Mouse (Mus musculus) central nervous system, embryonic 14 days (tissue): Measurements from ENCODE around the gene Wdr45. TPM values are rescaled to one million over a fixed set of nuclear protein-coding genes. Genes with fewer than 3 reads are reported as not detected.

ENCODE experiments used
- polyA plus RNA-seq: library from polyadenylated mRNA; depleted of rRNA; stranded (reverse); fragments of >200 nt; gene quantifications from 2 replicates; pipeline ENCODE4 v1.2.3, GENCODE M21; 2012; rRNA removed

Wdr45 gene
- 47.9 and 48.4 TPM in 2 replicates for polyA plus RNA-seq

DNA sequence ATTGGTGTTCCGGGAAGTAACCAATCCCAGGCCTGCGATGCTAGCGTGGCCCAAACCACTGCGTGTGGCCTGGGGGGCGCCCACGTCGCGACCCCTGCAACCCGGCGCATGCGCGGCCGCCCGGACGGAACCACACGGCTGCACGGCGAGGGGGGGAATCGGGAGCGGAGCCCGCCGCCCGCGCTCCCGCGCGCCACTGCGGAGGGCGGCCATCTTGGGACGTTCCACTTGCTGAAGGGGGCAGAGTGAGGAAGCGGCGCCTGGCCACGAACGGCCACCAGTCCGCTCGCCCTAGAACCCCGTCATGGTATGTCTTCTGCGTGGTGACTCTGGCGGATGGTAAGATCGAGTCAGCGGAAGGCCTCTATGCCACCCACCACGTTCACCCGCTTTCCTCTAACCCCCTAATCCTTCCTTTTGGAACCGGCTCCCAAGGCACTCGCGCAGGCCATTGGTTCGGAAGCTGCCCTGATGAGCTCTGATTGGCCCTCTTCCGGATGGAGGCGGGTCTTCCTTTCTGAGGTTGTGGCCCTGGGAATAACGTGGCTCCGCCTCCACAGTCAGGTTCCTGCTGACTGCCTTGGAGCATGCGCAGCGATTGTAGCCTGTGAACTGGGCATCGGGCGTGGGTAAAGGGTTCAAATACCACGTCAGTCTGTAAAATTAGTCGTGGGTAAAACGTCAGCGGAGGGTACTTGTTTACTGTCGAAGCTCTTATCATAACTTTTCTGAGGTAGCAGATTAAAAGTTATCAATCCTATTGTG, at the start of gene Wdr45:
Gene Wdr45, plus strand, starts transcription at position 199 of the 765 bp plus-strand sequence.

DNA sequence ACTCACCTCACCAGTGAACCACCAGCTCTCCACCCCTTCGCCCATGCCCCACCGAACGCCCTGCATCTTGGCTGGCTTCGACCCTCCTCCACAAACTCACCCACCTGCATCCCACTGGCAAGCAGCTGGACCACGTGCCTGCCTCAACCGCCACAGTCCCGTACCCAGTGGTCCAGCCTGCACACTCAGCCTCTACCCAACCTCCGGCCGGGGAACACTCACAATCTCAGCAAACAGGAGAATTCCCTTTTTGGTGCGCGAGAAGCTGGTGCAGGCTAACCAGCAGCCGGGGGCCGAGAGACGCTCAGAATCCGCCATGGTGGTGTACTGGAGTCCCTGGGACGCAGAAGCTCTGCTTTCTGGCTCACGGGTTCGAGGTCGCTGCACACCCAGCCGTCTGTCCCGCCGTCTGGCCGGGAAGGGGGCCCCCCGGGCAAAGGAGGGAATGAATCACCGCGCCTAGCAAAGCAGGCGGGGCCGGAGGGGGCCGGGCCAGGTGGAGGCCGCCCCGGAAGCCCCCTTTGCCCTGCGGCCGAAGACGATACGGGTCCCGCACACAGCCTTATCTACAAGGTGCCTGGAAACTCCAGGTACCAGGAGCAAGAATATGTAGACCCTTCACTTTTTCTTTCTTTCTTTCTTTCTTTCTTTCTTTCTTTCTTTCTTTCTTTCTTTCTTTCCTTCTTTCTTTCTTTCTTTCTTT, 43.1 kb upstream of the Wdr45 start, which contains the start of gene Plp2:
Gene Plp2, minus strand, starts transcription at position 470 of the 703 bp plus-strand sequence.

GRCm38 (mm10) chrX:7680864-7681263, 33.3 kb upstream of the Wdr45 start, which contains the start of gene Magix:
Gene Magix, minus strand, starts transcription at chrX:7681251.

GRCm38 (mm10) chrX:7696954-7697381, 17.2 kb upstream of the Wdr45 start, which contains the start of gene Gpkow:
Gene Gpkow, plus strand, starts transcription at chrX:7697131.

DNA sequence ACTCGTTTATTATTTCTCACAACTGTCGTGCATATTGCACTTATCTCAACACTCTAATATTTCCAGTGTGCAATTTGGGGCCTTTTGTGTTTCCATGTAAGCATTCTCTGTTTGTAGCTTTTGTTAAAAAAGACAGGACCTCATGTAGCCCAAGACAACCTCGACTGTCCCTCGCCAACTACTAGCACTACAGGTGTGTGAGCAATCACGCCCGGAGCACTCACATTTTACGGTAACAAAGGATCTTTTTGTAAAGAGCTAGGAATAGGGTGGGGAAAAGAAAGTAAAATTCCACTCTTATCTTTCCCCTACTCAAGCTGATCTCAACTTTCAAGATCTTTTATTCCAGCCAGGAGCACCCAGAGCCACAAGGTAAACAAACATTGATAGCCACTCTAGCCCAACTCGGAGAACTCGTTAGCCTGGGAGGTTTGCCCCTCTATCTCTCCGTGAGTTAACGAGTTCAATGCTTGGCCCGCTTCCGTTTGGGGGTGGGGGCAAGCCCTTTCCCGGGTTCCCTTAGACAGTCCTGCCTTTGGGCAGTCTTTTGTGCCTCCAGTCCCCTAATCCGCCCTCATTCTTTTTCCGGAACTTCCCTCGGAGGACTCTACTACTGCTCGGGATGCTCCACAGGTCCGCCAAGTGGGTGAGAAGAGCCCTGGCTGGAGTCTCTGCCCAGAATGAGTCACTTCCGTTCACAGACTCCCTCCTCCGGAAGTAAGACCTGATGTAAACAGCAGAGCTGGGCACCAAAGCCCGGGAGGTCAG, 7.6 kb downstream of the Wdr45 start, which contains the start of gene Gm45208:
Gene Gm45208, plus strand, starts transcription at position 732 of the 768 bp plus-strand sequence.

DNA sequence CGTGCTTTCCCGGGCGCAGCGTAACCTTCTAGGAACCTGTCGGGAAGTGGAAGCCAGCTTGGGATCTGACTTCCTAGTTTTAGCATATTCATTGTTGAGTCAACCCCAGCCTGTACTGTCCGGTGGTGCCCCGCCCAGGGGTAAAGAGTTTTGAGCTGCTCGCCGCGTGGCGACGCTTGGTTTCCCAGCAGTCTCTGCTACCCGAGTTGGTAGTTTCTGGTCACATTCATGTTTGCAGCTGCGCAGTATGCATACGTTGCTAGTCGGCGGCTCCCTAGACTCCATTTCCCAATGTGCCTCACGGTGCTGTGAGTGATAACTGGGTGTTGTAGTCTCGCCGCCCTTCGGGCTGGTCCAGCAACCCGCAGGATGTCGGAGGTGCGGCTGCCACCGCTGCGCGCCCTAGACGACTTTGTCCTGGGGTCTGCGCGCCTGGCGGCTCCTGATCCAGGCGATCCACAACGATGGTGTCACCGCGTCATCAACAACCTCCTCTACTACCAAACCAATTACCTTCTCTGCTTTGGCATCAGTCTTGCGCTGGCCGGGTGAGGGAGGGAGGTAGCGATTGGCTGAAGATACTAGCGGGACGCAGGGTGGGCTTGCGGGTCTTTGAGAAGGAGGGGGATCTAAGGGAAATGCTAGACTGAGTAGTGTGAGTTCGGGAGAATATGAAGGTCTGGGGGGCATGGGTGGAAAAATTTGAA, 14.2 kb downstream of the Wdr45 start, which contains the start of gene Praf2:
Gene Praf2, plus strand, starts transcription at position 225 of the 707 bp plus-strand sequence.

GRCm38 (mm10) chrX:7750432-7751116, 36.4 kb downstream of the Wdr45 start, which contains the start of gene Ccdc120:
Gene Ccdc120, minus strand, starts transcription at chrX:7750905.

DNA sequence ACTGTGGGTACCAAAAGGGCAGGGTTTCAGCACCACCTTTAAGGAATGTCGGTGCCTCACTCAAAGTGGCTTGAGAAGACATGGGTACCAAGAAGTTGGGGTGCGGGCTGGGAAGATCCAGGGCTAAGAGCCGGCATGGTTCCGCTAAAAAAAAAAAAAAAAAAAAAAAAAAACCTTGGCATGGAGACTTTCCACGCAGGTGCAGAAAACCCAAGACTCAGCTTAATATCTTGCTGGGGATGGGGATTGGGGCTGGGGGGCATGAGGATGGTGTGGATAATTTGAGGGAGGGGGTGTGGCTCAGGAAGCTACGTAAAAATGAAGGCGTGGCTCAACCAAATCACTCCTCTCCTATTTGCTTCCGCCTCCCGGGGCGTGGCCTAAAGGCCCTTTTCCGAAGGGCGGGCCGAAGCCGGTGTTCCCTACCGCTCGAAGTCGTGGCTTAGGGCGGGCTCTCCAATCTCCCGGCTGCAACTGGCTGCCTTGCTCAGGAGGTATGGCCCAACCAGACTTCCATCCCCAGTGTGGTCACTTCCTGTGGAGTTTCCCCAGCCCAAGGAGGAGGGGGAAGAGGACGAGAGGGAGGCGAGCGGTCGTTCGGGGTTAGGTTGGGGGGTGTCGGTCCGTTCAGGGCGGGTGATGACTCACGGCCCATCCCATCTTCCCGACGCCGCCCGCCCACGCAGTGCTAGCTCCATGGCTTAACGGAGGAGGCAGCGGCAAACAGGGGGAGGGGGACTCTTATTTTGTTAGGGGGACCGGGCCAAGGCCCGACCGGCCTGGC, 48.2 kb downstream of the Wdr45 start, which contains the start of gene Tfe3:
Gene Tfe3, plus strand, starts transcription at position 424 of the 784 bp plus-strand sequence.

Other genes starting within 250 kb of the Wdr45 start
- gene Foxp3, start 140.7 kb upstream of the Wdr45 start, polyA plus RNA-seq: 0.05 and 0.10 TPM in 2 replicates
- gene Ppp1r3f, start 140.1 kb upstream of the Wdr45 start, polyA plus RNA-seq: 8.5 and 9.5 TPM in 2 replicates
- gene Ccdc22, start 108.8 kb upstream of the Wdr45 start, polyA plus RNA-seq: 31.5 and 35.4 TPM in 2 replicates
- gene Cacna1f, start 107.2 kb upstream of the Wdr45 start, polyA plus RNA-seq: 0.18 and 0.19 TPM in 2 replicates
- 161 and 177 TPM in 2 replicates for gene Syp, start 75.9 kb upstream of the Wdr45 start, polyA plus RNA-seq
- 3.5 and 6.4 TPM in 2 replicates for gene Prickle3, start 57.1 kb upstream of the Wdr45 start, polyA plus RNA-seq
- 46.2 and 64.5 TPM in 2 replicates for gene Plp2, start 42.9 kb upstream of the Wdr45 start, polyA plus RNA-seq
- 0.20 and 0.29 TPM in 2 replicates for gene Magix, start 33.1 kb upstream of the Wdr45 start, polyA plus RNA-seq
- gene Gpkow, start 17.2 kb upstream of the Wdr45 start, polyA plus RNA-seq: 29.7 and 33.7 TPM in 2 replicates
- 0.57 and 0.83 TPM in 2 replicates for gene Gm45208, start 7.9 kb downstream of the Wdr45 start, polyA plus RNA-seq
- gene Praf2, start 14.1 kb downstream of the Wdr45 start, polyA plus RNA-seq: 99.6 and 106 TPM in 2 replicates
- gene Ccdc120, start 36.6 kb downstream of the Wdr45 start, polyA plus RNA-seq: 60.1 and 61.7 TPM in 2 replicates
- 17.1 and 19.2 TPM in 2 replicates for gene Tfe3, start 48.2 kb downstream of the Wdr45 start, polyA plus RNA-seq
- gene Gripap1, start 75.4 kb downstream of the Wdr45 start, polyA plus RNA-seq: 93.9 and 102 TPM in 2 replicates
- 4.7 and 5.3 TPM in 2 replicates for gene Kcnd1, start 108.0 kb downstream of the Wdr45 start, polyA plus RNA-seq
- gene Otud5, start 127.0 kb downstream of the Wdr45 start, polyA plus RNA-seq: 59.6 and 60.4 TPM in 2 replicates
- gene Pim2, start 163.9 kb downstream of the Wdr45 start, polyA plus RNA-seq: 19.7 and 20.8 TPM in 2 replicates
- 41.6 and 47.2 TPM in 2 replicates for gene Slc35a2, start 169.7 kb downstream of the Wdr45 start, polyA plus RNA-seq
- 217 and 234 TPM in 2 replicates for gene Pqbp1, start 184.9 kb downstream of the Wdr45 start, polyA plus RNA-seq
- 55.3 and 58.3 TPM in 2 replicates for gene Timm17b, start 185.0 kb downstream of the Wdr45 start, polyA plus RNA-seq
- not detected in 2 replicates for gene Gm10491, start 193.5 kb downstream of the Wdr45 start, polyA plus RNA-seq
- gene Gm10490, start 195.2 kb downstream of the Wdr45 start, polyA plus RNA-seq: not detected in 2 replicates
- 65.2 and 75.6 TPM in 2 replicates for gene Pcsk1n, start 205.5 kb downstream of the Wdr45 start, polyA plus RNA-seq
- 0.15 and 0.21 TPM in 2 replicates for gene Eras, start 214.3 kb downstream of the Wdr45 start, polyA plus RNA-seq
- 111 and 113 TPM in 2 replicates for gene Hdac6, start 233.6 kb downstream of the Wdr45 start, polyA plus RNA-seq